Mouse (Mus musculus): Measurements from ENCODE around the gene Phactr1. TPM values are rescaled to one million over a fixed set of nuclear protein-coding genes. Genes with fewer than 3 reads are reported as not detected.

Gene Phactr1
- total and polyA plus RNA-seq, 3 experiments, result not detected

DNA sequence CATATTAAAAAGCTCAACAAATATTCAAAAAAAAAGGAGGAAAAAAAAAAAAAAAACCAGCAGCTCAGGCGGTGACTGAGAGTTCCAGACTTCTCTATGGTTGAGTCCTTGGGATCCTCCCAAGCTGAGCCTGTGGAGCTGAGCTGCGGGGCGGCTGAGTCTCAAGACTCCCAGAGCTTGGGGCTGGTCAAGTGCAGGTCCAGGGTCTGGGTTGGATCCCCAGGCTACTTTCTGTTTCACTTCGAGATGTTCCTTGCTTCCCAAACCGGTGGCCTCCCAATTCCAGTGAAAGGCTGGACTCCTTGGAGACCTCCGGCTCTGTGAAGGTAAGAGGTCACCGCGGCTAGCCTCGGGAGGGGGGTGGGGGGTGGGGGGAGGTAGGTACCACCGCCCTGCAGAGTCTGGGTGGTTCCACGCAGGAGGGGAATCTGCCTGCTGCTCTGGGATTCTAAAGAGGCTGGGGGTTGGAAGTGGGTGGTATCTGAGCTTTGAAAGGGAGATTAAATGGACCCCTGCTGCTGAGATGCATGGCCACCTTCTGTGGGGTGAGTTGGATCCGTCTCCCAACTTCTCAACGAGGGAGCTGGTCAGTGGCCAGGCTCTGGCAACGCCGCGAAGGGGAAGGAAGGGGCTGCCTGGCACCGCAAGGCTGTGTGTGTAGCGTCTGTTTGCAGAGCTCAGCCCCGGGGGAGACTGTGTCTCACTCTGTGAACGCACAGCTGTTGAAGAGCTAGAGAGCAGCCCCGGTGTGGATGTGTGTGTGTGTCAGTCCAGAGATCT lies 185.9 kb downstream of the Phactr1 start:
- no peaks in the 10 kb centered on the region for H3K27me3 ChIP-seq (ENCODE audit: control insufficient read depth in 1 of 2, insufficient read depth in 2 of 2, low read length in 2 of 2)
- TF ChIP-seq USF1 (IDR thresholded peaks at IDR 0.05; ENCODE audit: low read depth, low read length) (no peak), ZNF384 (IDR thresholded peaks at IDR 0.05; ENCODE audit: low read depth, low read length) (no peak), ETS1 (IDR thresholded peaks at IDR 0.05; ENCODE audit: low read depth, low read length) (no peak), MXI1 (IDR thresholded peaks at IDR 0.05; ENCODE audit: low read depth, low read length) (no peak), USF2 (IDR thresholded peaks at IDR 0.05; ENCODE audit: borderline replicate concordance in 1 of 2, insufficient read depth in 1 of 2, low read depth in 1 of 2, low read length in 2 of 2) (no peak), UBTF (IDR thresholded peaks at IDR 0.05; ENCODE audit: borderline replicate concordance, insufficient read depth, low read depth, low read length) (no peak), POLR2AphosphoS2 (IDR thresholded peaks at IDR 0.05; ENCODE audit: low read length) (no peak), JUND (IDR thresholded peaks at IDR 0.05; ENCODE audit: low read depth, low read length) (no peak), ZMIZ1 (IDR thresholded peaks at IDR 0.05; ENCODE audit: low read depth, low read length) (no peak), HCFC1 (IDR thresholded peaks at IDR 0.05; ENCODE audit: low read depth, low read length) (no peak), RAD21 (IDR thresholded peaks at IDR 0.05; ENCODE audit: low read depth, low read length) (no peak), POLR2AphosphoS5 (IDR thresholded peaks at IDR 0.05; ENCODE audit: borderline replicate concordance, low read depth, low read length) (no peak), GABPA (IDR thresholded peaks at IDR 0.05; ENCODE audit: low read depth, low read length) (no peak), ELF1 (IDR thresholded peaks at IDR 0.05; ENCODE audit: low read depth, low read length) (no peak), TBP (IDR thresholded peaks at IDR 0.05; ENCODE audit: low read depth, low read length) (no peak), MAZ (IDR thresholded peaks at IDR 0.05; ENCODE audit: low read depth, low read length) (no peak), RCOR1 (IDR thresholded peaks at IDR 0.05; ENCODE audit: low read depth, low read length) (no peak), POLR2A (IDR thresholded peaks at IDR 0.05; ENCODE audit: control insufficient read depth in 1 of 2, insufficient read depth in 1 of 2, low read depth in 1 of 2, low read length in 2 of 2, poor library complexity in 1 of 2) (no peak), MAX (IDR thresholded peaks at IDR 0.05; ENCODE audit: low read length) (no peak)
- no peak overlapping the region for H3K4me3 ChIP-seq (ENCODE audit: control insufficient read depth in 1 of 2, insufficient read depth in 1 of 2, low read depth in 2 of 2, low read length in 2 of 2)
- H3K9ac ChIP-seq (ENCODE audit: control insufficient read depth, low read depth, low read length, poor library complexity, severe bottlenecking), result no peak overlapping the region
- DNase-seq (ENCODE audit: low read depth, low spot score), result no peak
- H3K27ac ChIP-seq (ENCODE audit: control insufficient read depth, low read depth, low read length), result no peak overlapping the region
- no peaks in the 10 kb centered on the region for H3K36me3 ChIP-seq (ENCODE audit: control insufficient read depth in 1 of 2, insufficient read depth in 2 of 2, low read length in 2 of 2)
- no peaks in the 10 kb centered on the region for H3K9me3 ChIP-seq (replicated peaks; ENCODE audit: insufficient read depth, low read length)
- no peaks in the 10 kb centered on the region for H3K79me2 ChIP-seq (ENCODE audit: control insufficient read depth, insufficient read depth, low read length, poor library complexity)
- H3K4me1 ChIP-seq (ENCODE audit: control insufficient read depth in 1 of 2, insufficient read depth in 2 of 2, low read length in 2 of 2), result no peaks in the 10 kb centered on the region

DNA sequence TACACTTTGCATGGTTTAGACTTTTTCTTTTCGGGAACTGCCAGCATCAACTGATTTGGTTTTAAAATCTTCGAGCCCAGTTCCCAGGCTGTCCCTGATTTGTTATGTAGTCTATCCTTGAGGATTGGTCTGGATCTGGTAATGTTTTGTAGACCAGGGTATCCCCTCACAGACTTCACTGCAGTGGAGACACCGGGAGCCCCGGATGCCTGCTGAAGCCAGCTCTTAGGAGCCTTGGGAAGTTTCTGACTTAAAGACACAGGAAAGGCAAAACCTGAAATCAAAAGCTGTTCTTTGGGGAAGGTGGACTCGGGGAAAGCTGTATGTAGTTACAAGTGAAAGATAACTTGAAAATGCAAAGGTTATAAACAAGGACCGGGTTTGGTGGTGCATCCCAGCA lies 186.6 kb downstream of the Phactr1 start:
- Histone ChIP-seq H3K4me1 (ENCODE audit: control insufficient read depth in 1 of 2, insufficient read depth in 2 of 2, low read length in 2 of 2) (no peaks in the 10 kb centered on the region), H3K79me2 (ENCODE audit: control insufficient read depth, insufficient read depth, low read length, poor library complexity) (no peaks in the 10 kb centered on the region), H3K9me3 (replicated peaks; ENCODE audit: insufficient read depth, low read length) (no peaks in the 10 kb centered on the region), H3K4me3 (ENCODE audit: control insufficient read depth in 1 of 2, insufficient read depth in 1 of 2, low read depth in 2 of 2, low read length in 2 of 2) (no peak overlapping the region), H3K9ac (ENCODE audit: control insufficient read depth, low read depth, low read length, poor library complexity, severe bottlenecking) (no peak overlapping the region), H3K27me3 (ENCODE audit: control insufficient read depth in 1 of 2, insufficient read depth in 2 of 2, low read length in 2 of 2) (no peaks in the 10 kb centered on the region), H3K27ac (ENCODE audit: control insufficient read depth, low read depth, low read length) (no peak overlapping the region), H3K36me3 (ENCODE audit: control insufficient read depth in 1 of 2, insufficient read depth in 2 of 2, low read length in 2 of 2) (no peaks in the 10 kb centered on the region)
- TF ChIP-seq MAZ (IDR thresholded peaks at IDR 0.05; ENCODE audit: low read depth, low read length) (no peak), MEF2A (IDR thresholded peaks at IDR 0.05; ENCODE audit: extremely low read depth, insufficient replicate concordance, low read depth, low read length, poor library complexity, severe bottlenecking) (no peak), MXI1 (IDR thresholded peaks at IDR 0.05; ENCODE audit: low read depth, low read length) (no peak), CHD2 (IDR thresholded peaks at IDR 0.05; ENCODE audit: low read length) (no peak), MAX (IDR thresholded peaks at IDR 0.05; ENCODE audit: low read length) (no peak), KAT2A (conservative IDR thresholded peaks at IDR 0.05; ENCODE audit: low read depth, low read length) (no peak), SMC3 (IDR thresholded peaks at IDR 0.05; ENCODE audit: low read depth, low read length) (no peak), E2F4 (IDR thresholded peaks at IDR 0.05; ENCODE audit: borderline replicate concordance, low read depth, low read length) (no peak)
- DNase-seq (ENCODE audit: low read depth, low spot score), result no peak
